Mouse (Mus musculus) embryonic facial prominence, embryonic 13.5 days (tissue): ENCODE results near the gene Rprd2. TPM values are rescaled to one million over a fixed set of nuclear protein-coding genes. Genes with fewer than 3 reads are reported as not detected.
A peak's percentile ranks its signal among the peaks of the same experiment; 100 is the strongest.
"Not testable (repeated sequence)": the region's sequence is repeated elsewhere in the genome, so short reads cannot be mapped to it uniquely, and the experiment has no call there.

Experiments used
- ATAC-seq: fragments of 200-750 bp; cut with Nextera tagmentation; 2 replicates; pipeline ENCODE4 v1.8.0; 2017; ENCODE audit warnings: low read depth; ENCODE audit not compliant: insufficient number of reproducible peaks, insufficient read depth, low FRiP score, low TSS enrichment
- H3K27ac ChIP-seq: fragments of 300-500 bp; sonication (generic); 2 replicates; pipeline ENCODE4 v1.5.1; 2015; ENCODE audit warnings: moderate library complexity, mild to moderate bottlenecking, inconsistent platforms
- H3K27me3 ChIP-seq: fragments of 300-500 bp; sonication (generic); 2 replicates; pipeline ENCODE4 v1.6.1; 2015; ENCODE audit warnings: mild to moderate bottlenecking, inconsistent platforms
- H3K36me3 ChIP-seq: fragments of 300-500 bp; sonication (generic); 2 replicates; pipeline ENCODE4 v1.6.1; 2015; ENCODE audit warnings: mild to moderate bottlenecking, inconsistent platforms
- H3K4me1 ChIP-seq: fragments of 300-500 bp; sonication (generic); 2 replicates; pipeline ENCODE4 v1.6.1; 2015; ENCODE audit warnings: inconsistent platforms
- H3K4me2 ChIP-seq: fragments of 300-500 bp; sonication (generic); 2 replicates; pipeline ENCODE4 v1.6.1; 2015; ENCODE audit warnings: moderate library complexity, mild to moderate bottlenecking, inconsistent platforms
- H3K4me3 ChIP-seq: fragments of 300-500 bp; sonication (generic); 2 replicates; pipeline ENCODE4 v1.5.1; 2015; ENCODE audit warnings: mild to moderate bottlenecking, inconsistent platforms
- H3K9ac ChIP-seq: fragments of 300-500 bp; sonication (generic); 2 replicates; pipeline ENCODE4 v1.6.1; 2015; ENCODE audit warnings: mild to moderate bottlenecking, inconsistent platforms
- H3K9me3 ChIP-seq: fragments of 300-500 bp; sonication (generic); 2 replicates; pipeline ENCODE4 v1.6.1; 2016; ENCODE audit warnings: inconsistent platforms
- WGBS: fragments of 180-500 bp; shearing (Covaris S2); methylation state at CpG from one replicate; pipeline ENCODE4 v1.1.7; 2015; ENCODE audit warnings: mixed read lengths; 5-methylcytosine and 5-hydroxymethylcytosine counted together
- polyA plus RNA-seq: library from polyadenylated mRNA; unstranded; fragments of >200 nt; fragmentation: Nextera tagmentation; extraction: Ambion mirVana; gene quantifications from 2 replicates; pipeline ENCODE4 v1.2.1, GENCODE M21; 2015

Gene Rprd2
- 25.4 and 28.3 TPM in 2 replicates for polyA plus RNA-seq

- peak; percentile 32 for ATAC-seq
- Histone ChIP-seq H3K9ac (peak within 1 kb of the TSS; percentile 97), H3K4me2 (peak within 1 kb of the TSS; percentile 62), H3K4me1 (peaks cover 22% of the 10 kb centered on the region; the same call in 1 of the 2 replicates), H3K9me3 (no peaks in the 10 kb centered on the region), H3K36me3 (no peaks in the 10 kb centered on the region), H3K27ac (peak within 1 kb of the TSS; percentile 100), H3K27me3 (no peaks in the 10 kb centered on the region), H3K4me3 (peak within 1 kb of the TSS; percentile 71)
- under 1% methylated on average over 60 of the region's 60 CpGs for WGBS
These were observed at the start of gene Rprd2 for GRCm38 (mm10) chr3:95818571-95819288. TSS of gene Rprd2 (minus strand) at chr3:95818863.

GRCm38 (mm10) chr3:95867408-95867807 lies 48.7 kb upstream of the Rprd2 start:
- Histone ChIP-seq H3K27ac (no peak overlapping the region), H3K4me2 (no peak overlapping the region), H3K9ac (peak overlapping the region; percentile 12; the same call in 1 of the 2 replicates), H3K9me3 (no peaks in the 10 kb centered on the region), H3K4me3 (no peak overlapping the region), H3K27me3 (no peaks in the 10 kb centered on the region), H3K36me3 (peaks cover 52% of the 10 kb centered on the region), H3K4me1 (peaks cover 14% of the 10 kb centered on the region)
- 94% methylated on average over 2 of the region's 2 CpGs for WGBS
- no peak for ATAC-seq

DNA sequence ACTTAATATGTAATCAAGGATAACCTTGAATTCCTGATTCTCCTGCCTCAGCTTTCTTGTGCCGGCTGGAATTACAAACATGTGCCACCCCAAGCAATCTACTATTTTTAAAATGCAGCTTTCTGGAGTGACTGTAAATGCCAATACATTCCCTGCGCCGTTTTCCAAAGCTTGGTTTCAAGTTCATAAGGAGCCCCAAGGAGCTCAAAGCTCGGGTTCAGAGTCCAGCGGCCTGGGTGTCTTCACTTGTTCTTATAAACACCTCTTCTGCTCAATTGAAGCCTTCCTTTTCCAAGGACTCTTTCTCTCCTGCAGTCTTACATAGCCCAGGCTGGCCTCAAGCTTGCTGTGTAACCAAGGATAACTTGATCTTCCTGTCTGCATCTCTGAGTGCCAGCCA lies 47.4 kb upstream of the Rprd2 start:
- Histone ChIP-seq H3K36me3 (peaks cover 56% of the 10 kb centered on the region), H3K9me3 (no peaks in the 10 kb centered on the region), H3K27me3 (no peaks in the 10 kb centered on the region), H3K4me2 (no peak overlapping the region), H3K4me1 (peaks cover 9% of the 10 kb centered on the region), H3K27ac (no peak overlapping the region), H3K9ac (no peak overlapping the region), H3K4me3 (no peak overlapping the region)
- no peak for ATAC-seq
- 88% methylated on average over 5 of the region's 5 CpGs for WGBS

GRCm38 (mm10) chr3:95865571-95865970 lies 46.9 kb upstream of the Rprd2 start:
- no peak overlapping the region for H3K27ac ChIP-seq
- H3K4me3 ChIP-seq, result no peak overlapping the region
- peaks cover 6% of the 10 kb centered on the region for H3K4me1 ChIP-seq
- no peaks in the 10 kb centered on the region for H3K27me3 ChIP-seq
- WGBS, result 89% methylated on average over 20 of the region's 20 CpGs
- no peak overlapping the region for H3K9ac ChIP-seq
- H3K36me3 ChIP-seq, result peaks cover 56% of the 10 kb centered on the region
- no peak overlapping the region for H3K4me2 ChIP-seq
- H3K9me3 ChIP-seq, result no peaks in the 10 kb centered on the region
- ATAC-seq, result no peak

DNA sequence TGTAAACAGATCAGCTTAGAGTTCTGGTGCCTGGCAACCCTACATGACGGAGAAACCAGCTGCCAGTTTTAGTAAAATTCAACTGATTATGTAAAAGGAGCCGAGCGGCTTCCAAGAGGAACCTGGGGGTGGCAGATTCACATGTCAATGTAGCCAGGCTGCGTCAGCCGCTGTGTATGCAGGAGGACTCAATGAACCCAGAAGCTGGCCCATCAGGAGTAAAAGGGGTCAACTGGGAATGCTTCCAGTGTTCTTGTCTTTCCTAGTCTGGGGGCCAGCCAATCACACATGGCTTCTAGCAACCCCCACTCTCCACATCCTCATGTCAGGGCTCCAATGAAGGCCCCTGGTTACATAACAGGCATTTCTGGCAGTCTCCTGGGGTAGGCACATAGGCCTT lies 46.4 kb upstream of the Rprd2 start:
- H3K4me3 ChIP-seq, result no peak overlapping the region
- no peaks in the 10 kb centered on the region for H3K9me3 ChIP-seq
- H3K27ac ChIP-seq, result no peak overlapping the region
- H3K36me3 ChIP-seq, result peaks cover 55% of the 10 kb centered on the region
- no peak overlapping the region for H3K9ac ChIP-seq
- H3K27me3 ChIP-seq, result no peaks in the 10 kb centered on the region
- H3K4me1 ChIP-seq, result peaks cover under 1% of the 10 kb centered on the region; the same call in 1 of the 2 replicates
- ATAC-seq, result no peak
- 92% methylated on average over 5 of the region's 5 CpGs for WGBS
- no peak overlapping the region for H3K4me2 ChIP-seq

- Histone ChIP-seq H3K27ac (no peak overlapping the region), H3K4me3 (no peak overlapping the region), H3K36me3 (peaks cover 44% of the 10 kb centered on the region), H3K27me3 (no peaks in the 10 kb centered on the region), H3K4me2 (no peak overlapping the region), H3K9me3 (no peaks in the 10 kb centered on the region), H3K4me1 (no peaks in the 10 kb centered on the region), H3K9ac (no peak overlapping the region)
- ATAC-seq, result no peak
- 80% methylated on average over 7 of the region's 7 CpGs for WGBS
These were observed 44.9 kb upstream of the Rprd2 start for GRCm38 (mm10) chr3:95863578-95863977.

DNA sequence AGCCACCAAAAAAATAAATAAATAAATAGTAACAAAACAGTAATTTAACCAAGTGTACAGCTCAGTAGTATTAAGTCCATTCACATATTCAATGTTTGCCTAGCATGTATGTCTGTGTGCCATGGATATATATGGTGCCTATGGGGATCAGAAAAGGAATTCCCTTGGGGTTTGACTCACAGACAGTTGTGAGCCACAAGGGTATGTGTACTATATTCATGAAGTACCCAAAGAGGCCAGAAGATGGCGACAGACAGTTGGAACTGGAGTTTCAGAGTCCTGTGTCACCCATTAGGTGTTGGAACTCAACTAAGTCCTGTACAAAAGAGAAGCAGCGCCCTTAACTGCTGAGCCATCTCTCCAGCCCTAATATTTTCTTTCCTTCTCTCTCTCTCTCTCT lies 43.1 kb upstream of the Rprd2 start:
- Histone ChIP-seq H3K4me3 (no peak overlapping the region), H3K27ac (no peak overlapping the region), H3K9ac (no peak overlapping the region), H3K4me2 (no peak overlapping the region), H3K9me3 (no peaks in the 10 kb centered on the region), H3K36me3 (peaks cover 33% of the 10 kb centered on the region), H3K27me3 (no peaks in the 10 kb centered on the region), H3K4me1 (no peaks in the 10 kb centered on the region)
- no peak for ATAC-seq
- 50% methylated on average over 2 of the region's 2 CpGs for WGBS

- no peak overlapping the region for H3K4me3 ChIP-seq
- H3K27me3 ChIP-seq, result no peaks in the 10 kb centered on the region
- H3K9me3 ChIP-seq, result no peaks in the 10 kb centered on the region
- H3K27ac ChIP-seq, result no peak overlapping the region
- WGBS, result 83% methylated on average over 10 of the region's 10 CpGs
- H3K9ac ChIP-seq, result no peak overlapping the region
- H3K36me3 ChIP-seq, result peaks cover 33% of the 10 kb centered on the region
- H3K4me1 ChIP-seq, result no peaks in the 10 kb centered on the region
- ATAC-seq, result no peak
- H3K4me2 ChIP-seq, result no peak overlapping the region
These were observed 42.6 kb upstream of the Rprd2 start for GRCm38 (mm10) chr3:95861216-95861615.

- no peak overlapping the region for H3K4me3 ChIP-seq
- no peaks in the 10 kb centered on the region for H3K9me3 ChIP-seq
- no peaks in the 10 kb centered on the region for H3K27me3 ChIP-seq
- peaks cover 27% of the 10 kb centered on the region for H3K36me3 ChIP-seq
- no peak overlapping the region for H3K4me2 ChIP-seq
- no peak for ATAC-seq
- H3K4me1 ChIP-seq, result no peaks in the 10 kb centered on the region
- H3K27ac ChIP-seq, result no peak overlapping the region
- 81% methylated on average over 3 of the region's 3 CpGs for WGBS
- no peak overlapping the region for H3K9ac ChIP-seq
These were observed 41.7 kb upstream of the Rprd2 start for GRCm38 (mm10) chr3:95860323-95860722.

DNA sequence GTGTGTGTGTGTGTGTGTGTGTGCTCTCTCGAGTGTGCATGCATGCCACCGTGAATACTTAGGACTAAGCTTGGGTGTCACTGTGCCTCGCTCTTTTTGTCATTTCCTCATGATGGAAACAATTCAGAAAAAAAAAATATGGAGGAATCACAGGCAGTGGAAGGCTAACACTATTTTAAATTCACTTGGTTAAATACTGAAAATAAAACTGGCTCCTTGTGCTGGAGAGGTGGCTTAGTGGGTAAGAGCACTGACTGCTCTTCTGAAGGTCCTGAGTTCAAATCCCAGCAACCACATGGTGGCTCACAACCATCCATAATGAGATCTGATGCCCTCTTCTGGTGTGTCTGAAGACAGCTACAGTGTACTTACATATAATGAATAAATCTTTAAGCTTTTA lies 39.6 kb upstream of the Rprd2 start:
- 87% methylated on average over 3 of the region's 3 CpGs for WGBS
- not testable (repeated sequence) for H3K27me3 ChIP-seq

GRCm38 (mm10) chr3:95857050-95857449 lies 38.4 kb upstream of the Rprd2 start:
- not testable (repeated sequence) for H3K27me3 ChIP-seq, H3K4me2 ChIP-seq, H3K4me1 ChIP-seq, H3K27ac ChIP-seq, H3K9ac ChIP-seq, H3K4me3 ChIP-seq, ATAC-seq, H3K9me3 ChIP-seq
- WGBS, result 82% methylated on average over 1 of the region's 1 CpGs
- H3K36me3 ChIP-seq, result peaks cover 17% of the 10 kb centered on the region

More for the DNA sequence above, 39.6 kb upstream of the Rprd2 start:
- H3K27ac ChIP-seq, H3K9me3 ChIP-seq, H3K4me1 ChIP-seq, H3K4me3 ChIP-seq, H3K9ac ChIP-seq, ATAC-seq, H3K4me2 ChIP-seq: not testable (repeated sequence)
- H3K36me3 ChIP-seq, result peaks cover 12% of the 10 kb centered on the region

GRCm38 (mm10) chr3:95856115-95856514 lies 37.5 kb upstream of the Rprd2 start:
- peak overlapping the region; percentile 90 for H3K9ac ChIP-seq
- H3K27me3 ChIP-seq, result no peaks in the 10 kb centered on the region
- H3K27ac ChIP-seq, result peak overlapping the region; percentile 86
- H3K9me3 ChIP-seq, result no peaks in the 10 kb centered on the region
- peaks cover 21% of the 10 kb centered on the region for H3K36me3 ChIP-seq
- WGBS, result 20% methylated on average over 7 of the region's 7 CpGs
- peak overlapping the region; percentile 69 for H3K4me2 ChIP-seq
- no peak for ATAC-seq
- H3K4me3 ChIP-seq, result peak overlapping the region; percentile 82
- H3K4me1 ChIP-seq, result peaks cover 7% of the 10 kb centered on the region; the same call in 1 of the 2 replicates
